Mouse (Mus musculus) intestine, embryonic 16.5 days (tissue): Measurements from ENCODE around the gene Dnajc21. TPM values are rescaled to one million over a fixed set of nuclear protein-coding genes. Genes with fewer than 3 reads are reported as not detected.
A peak's percentile ranks its signal among the peaks of the same experiment; 100 is the strongest.

ENCODE experiments used
- ATAC-seq: fragments of 200-750 bp; cut with Nextera tagmentation; 2 replicates; pipeline ENCODE4 v1.8.0; 2017; ENCODE audit warnings: moderate TSS enrichment, moderate library complexity
- H3K27ac ChIP-seq: fragments of 300-500 bp; sonication (generic); 2 replicates; pipeline ENCODE4 v1.5.1; 2014; ENCODE audit warnings: mild to moderate bottlenecking, low read length
- H3K27me3 ChIP-seq: fragments of 300-500 bp; sonication (generic); replicated peaks from 2 replicates; pipeline ENCODE4 v1.6.1; 2014; ENCODE audit warnings: low read length, control low read depth, mixed read lengths; ENCODE audit not compliant: control insufficient read depth, insufficient read depth
- H3K36me3 ChIP-seq: fragments of 300-500 bp; sonication (generic); 2 replicates; pipeline ENCODE4 v1.6.1; 2014; ENCODE audit warnings: low read length, control low read depth; ENCODE audit not compliant: control insufficient read depth, insufficient read depth
- H3K4me1 ChIP-seq: fragments of 300-500 bp; sonication (generic); 2 replicates; pipeline ENCODE4 v1.6.1; 2014; ENCODE audit warnings: low read length, control low read depth, mixed read lengths; ENCODE audit not compliant: control insufficient read depth, insufficient read depth
- H3K4me2 ChIP-seq: fragments of 300-500 bp; sonication (generic); 2 replicates; pipeline ENCODE4 v1.6.1; 2014; ENCODE audit warnings: low read depth, low read length, control low read depth
- H3K4me3 ChIP-seq: fragments of 300-500 bp; sonication (generic); 2 replicates; pipeline ENCODE4 v1.5.1; 2014; ENCODE audit warnings: mild to moderate bottlenecking, low read length
- H3K9ac ChIP-seq: fragments of 300-500 bp; sonication (generic); 2 replicates; pipeline ENCODE4 v1.6.1; 2014; ENCODE audit warnings: low read depth, low read length
- H3K9me3 ChIP-seq: fragments of 300-500 bp; sonication (generic); 2 replicates; pipeline ENCODE4 v1.6.1; 2016; ENCODE audit warnings: low read length, control low read depth; ENCODE audit not compliant: control insufficient read depth
- WGBS: fragments of 180-500 bp; shearing (Covaris S2); extraction: QIAGEN DNeasy Blood & Tissue Kit; methylation state at CpG from one replicate; pipeline ENCODE4 v1.1.7; 2014; 5-methylcytosine and 5-hydroxymethylcytosine counted together
- polyA plus RNA-seq: library from polyadenylated mRNA; unstranded; fragments of >200 nt; fragmentation: Nextera tagmentation; extraction: Ambion mirVana; gene quantifications from 2 replicates; pipeline ENCODE4 v1.2.1, GENCODE M21; 2015

Dnajc21 gene
- polyA plus RNA-seq, 1 experiment from 2014 or later = 5.0 TPM

GRCm38 (mm10) chr15:10487246-10487645, 16.9 kb upstream of the Dnajc21 start:
- no peak overlapping the region for H3K27ac ChIP-seq
- WGBS = 54% methylated on average over 2 of the region's 2 CpGs
- 0 out of 2 replicates have a peak overlapping the region, but pooled peaks have one; percentile 6 for H3K4me3 ChIP-seq

GRCm38 (mm10) chr15:10486365-10486839, 16.1 kb upstream of the Dnajc21 start:
- WGBS = under 1% methylated on average over 18 of the region's 18 CpGs
- Histone ChIP-seq H3K27me3 (no peaks in the 10 kb centered on the region), H3K27ac (peak overlapping the region; percentile 39), H3K36me3 (0 out of 2 replicates have a peak, but pooled peaks cover 3% of the 10 kb centered on the region), H3K4me2 (peak overlapping the region; percentile 68), H3K4me1 (peaks cover 15% of the 10 kb centered on the region), H3K4me3 (peak overlapping the region; percentile 84), H3K9ac (peak overlapping the region; percentile 93), H3K9me3 (no peaks in the 10 kb centered on the region)
- peak; percentile 43; the same call in 1 of the 2 replicates for ATAC-seq

More at GRCm38 (mm10) chr15:10487246-10487645, 16.9 kb upstream of the Dnajc21 start:
- Histone ChIP-seq H3K9ac (no peak overlapping the region), H3K9me3 (no peaks in the 10 kb centered on the region), H3K4me2 (peak overlapping the region; percentile 14; the same call in 1 of the 2 replicates), H3K4me1 (peaks cover 15% of the 10 kb centered on the region), H3K27me3 (no peaks in the 10 kb centered on the region), H3K36me3 (peaks cover 3% of the 10 kb centered on the region; the same call in 1 of the 2 replicates)
- ATAC-seq = no peak

- ATAC-seq = peak; percentile 100
- H3K9me3 ChIP-seq = no peaks in the 10 kb centered on the region
- H3K27ac ChIP-seq = peak within 1 kb of the TSS; percentile 39
- WGBS = under 1% methylated on average over 58 of the region's 58 CpGs
- H3K4me2 ChIP-seq = peak within 1 kb of the TSS; percentile 84
- peaks cover 15% of the 10 kb centered on the region for H3K4me1 ChIP-seq
- H3K27me3 ChIP-seq = no peaks in the 10 kb centered on the region
- peak within 1 kb of the TSS; percentile 84 for H3K4me3 ChIP-seq
- 0 out of 2 replicates have a peak, but pooled peaks cover 3% of the 10 kb centered on the region for H3K36me3 ChIP-seq
- H3K9ac ChIP-seq = peak within 1 kb of the TSS; percentile 93
Observed at GRCm38 (mm10) chr15:10485484-10486364, 15.4 kb upstream of the Dnajc21 start, which contains the start of the genes Brix1 and Rad1. Gene Brix1, minus strand, starts transcription at chr15:10485947. Gene Rad1, plus strand, starts transcription at chr15:10486018.

GRCm38 (mm10) chr15:10470941-10471340, 625 bp upstream of the Dnajc21 start:
- peak overlapping the region; percentile 87 for H3K4me3 ChIP-seq
- WGBS = 15% methylated on average over 3 of the region's 3 CpGs
- ATAC-seq = peak; percentile 23; the same call in 1 of the 2 replicates
- H3K27me3 ChIP-seq = no peaks in the 10 kb centered on the region
- H3K27ac ChIP-seq = peak overlapping the region; percentile 76; the same call in 1 of the 2 replicates
- no peaks in the 10 kb centered on the region for H3K9me3 ChIP-seq
- H3K4me1 ChIP-seq = peaks cover 7% of the 10 kb centered on the region; the same call in 1 of the 2 replicates
- H3K36me3 ChIP-seq = no peaks in the 10 kb centered on the region
- H3K9ac ChIP-seq = peak overlapping the region; percentile 82; the same call in 1 of the 2 replicates
- H3K4me2 ChIP-seq = peak overlapping the region; percentile 85

GRCm38 (mm10) chr15:10469641-10470150, 620 bp downstream of the Dnajc21 start:
- peak; percentile 12 for ATAC-seq
- WGBS = under 1% methylated on average over 40 of the region's 40 CpGs
- H3K4me1 ChIP-seq = peaks cover 7% of the 10 kb centered on the region; the same call in 1 of the 2 replicates

GRCm38 (mm10) chr15:10468761-10469160, 1.6 kb downstream of the Dnajc21 start:
- H3K36me3 ChIP-seq = no peaks in the 10 kb centered on the region
- H3K4me1 ChIP-seq = peaks cover 7% of the 10 kb centered on the region; the same call in 1 of the 2 replicates
- 80% methylated on average over 3 of the region's 3 CpGs for WGBS
- no peak overlapping the region for H3K4me3 ChIP-seq
- no peaks in the 10 kb centered on the region for H3K9me3 ChIP-seq
- no peak overlapping the region for H3K9ac ChIP-seq
- no peaks in the 10 kb centered on the region for H3K27me3 ChIP-seq
- H3K4me2 ChIP-seq = 0 out of 2 replicates have a peak overlapping the region, but pooled peaks have one; percentile 5
- H3K27ac ChIP-seq = no peak overlapping the region
- ATAC-seq = no peak

More at GRCm38 (mm10) chr15:10469641-10470150, 620 bp downstream of the Dnajc21 start:
- peak overlapping the region; percentile 76 for H3K27ac ChIP-seq
- H3K4me2 ChIP-seq = peak overlapping the region; percentile 85
- no peaks in the 10 kb centered on the region for H3K9me3 ChIP-seq
- H3K4me3 ChIP-seq = peak overlapping the region; percentile 87
- H3K27me3 ChIP-seq = no peaks in the 10 kb centered on the region
- H3K9ac ChIP-seq = peak overlapping the region; percentile 82
- no peaks in the 10 kb centered on the region for H3K36me3 ChIP-seq

- Histone ChIP-seq H3K9ac (no peak overlapping the region), H3K27ac (no peak overlapping the region), H3K4me1 (peaks cover 4% of the 10 kb centered on the region; the same call in 1 of the 2 replicates), H3K9me3 (no peaks in the 10 kb centered on the region), H3K4me2 (no peak overlapping the region), H3K4me3 (no peak overlapping the region), H3K27me3 (no peaks in the 10 kb centered on the region), H3K36me3 (0 out of 2 replicates have a peak, but pooled peaks cover 4% of the 10 kb centered on the region)
- 91% methylated on average over 3 of the region's 3 CpGs for WGBS
- ATAC-seq = no peak
Observed at GRCm38 (mm10) chr15:10464678-10465077, 5.6 kb downstream of the Dnajc21 start.

GRCm38 (mm10) chr15:10463555-10463954, 6.8 kb downstream of the Dnajc21 start:
- H3K4me3 ChIP-seq = no peak overlapping the region
- no peaks in the 10 kb centered on the region for H3K4me1 ChIP-seq
- H3K9ac ChIP-seq = no peak overlapping the region
- 88% methylated on average over 5 of the region's 5 CpGs for WGBS
- 0 out of 2 replicates have a peak, but pooled peaks cover 4% of the 10 kb centered on the region for H3K36me3 ChIP-seq
- ATAC-seq = no peak
- H3K27me3 ChIP-seq = no peaks in the 10 kb centered on the region
- no peak overlapping the region for H3K4me2 ChIP-seq
- H3K9me3 ChIP-seq = no peaks in the 10 kb centered on the region
- no peak overlapping the region for H3K27ac ChIP-seq

GRCm38 (mm10) chr15:10460986-10461385, 9.3 kb downstream of the Dnajc21 start:
- WGBS = 82% methylated on average over 12 of the region's 12 CpGs
- ATAC-seq = no peak

More at GRCm38 (mm10) chr15:10460986-10461385, 9.3 kb downstream of the Dnajc21 start:
- Histone ChIP-seq H3K27me3 (no peaks in the 10 kb centered on the region), H3K36me3 (0 out of 2 replicates have a peak, but pooled peaks cover 4% of the 10 kb centered on the region), H3K9ac (no peak overlapping the region), H3K27ac (no peak overlapping the region), H3K9me3 (no peaks in the 10 kb centered on the region), H3K4me3 (no peak overlapping the region), H3K4me2 (no peak overlapping the region), H3K4me1 (no peaks in the 10 kb centered on the region)
